Mouse (Mus musculus) hindbrain, embryonic 16.5 days (tissue): ENCODE results near the gene Csrp3. TPM values are rescaled to one million over a fixed set of nuclear protein-coding genes. Genes with fewer than 3 reads are reported as not detected.

Experiments
- ATAC-seq: fragments of 200-750 bp; cut with Nextera tagmentation; 2 replicates; pipeline ENCODE4 v1.8.0; 2017; ENCODE audit warnings: moderate TSS enrichment, moderate library complexity
- H3K27ac ChIP-seq: fragments of 300-500 bp; sonication (generic); 2 replicates; pipeline ENCODE4 v1.5.1; 2014; ENCODE audit warnings: low read depth, mild to moderate bottlenecking, control low read depth, low read length, moderate library complexity
- H3K27me3 ChIP-seq: fragments of 300-500 bp; sonication (generic); replicated peaks from 2 replicates; pipeline ENCODE4 v1.6.1; 2014; ENCODE audit warnings: low read length; ENCODE audit not compliant: control insufficient read depth, insufficient read depth
- H3K36me3 ChIP-seq: fragments of 300-500 bp; sonication (generic); 2 replicates; pipeline ENCODE4 v1.6.1; 2014; ENCODE audit warnings: mild to moderate bottlenecking, low read length, moderate library complexity, mixed read lengths; ENCODE audit not compliant: control insufficient read depth, insufficient read depth
- H3K4me1 ChIP-seq: fragments of 300-500 bp; sonication (generic); 2 replicates; pipeline ENCODE4 v1.6.1; 2014; ENCODE audit warnings: low read depth, low read length; ENCODE audit not compliant: control insufficient read depth, insufficient read depth
- H3K4me2 ChIP-seq: fragments of 300-500 bp; sonication (generic); 2 replicates; pipeline ENCODE4 v1.6.1; 2014; ENCODE audit warnings: mild to moderate bottlenecking, low read length, control low read depth, moderate library complexity
- H3K4me3 ChIP-seq: fragments of 300-500 bp; sonication (generic); 2 replicates; pipeline ENCODE4 v1.5.1; 2014; ENCODE audit warnings: mild to moderate bottlenecking, low read length, control low read depth, moderate library complexity
- H3K9ac ChIP-seq: fragments of 300-500 bp; sonication (generic); 2 replicates; pipeline ENCODE4 v1.6.1; 2014; ENCODE audit warnings: low read depth, mild to moderate bottlenecking, control low read depth, low read length, moderate library complexity
- H3K9me3 ChIP-seq: fragments of 300-500 bp; sonication (generic); 2 replicates; pipeline ENCODE4 v1.6.1; 2014; ENCODE audit warnings: mild to moderate bottlenecking, low read length, moderate library complexity; ENCODE audit not compliant: control insufficient read depth
- WGBS: fragments of 180-500 bp; shearing (Covaris S2); extraction: QIAGEN DNeasy Blood & Tissue Kit; methylation state at CpG from one replicate; pipeline ENCODE4 v1.1.7; 2014; 5-methylcytosine and 5-hydroxymethylcytosine counted together
- polyA plus RNA-seq: library from polyadenylated mRNA; unstranded; fragments of >200 nt; fragmentation: Nextera tagmentation; extraction: Ambion mirVana; gene quantifications from 2 replicates; pipeline ENCODE4 v1.2.1, GENCODE M21; 2015

Gene Csrp3
- polyA plus RNA-seq, 1 experiment from 2014 or later: 0.24 TPM

GRCm38 (mm10) chr7:48791412-48791811 lies 56.4 kb downstream of the Csrp3 start:
- Histone ChIP-seq H3K4me3 (no peak overlapping the region), H3K27ac (no peak overlapping the region), H3K36me3 (no peaks in the 10 kb centered on the region; the same call in 1 of the 2 replicates), H3K27me3 (no peaks in the 10 kb centered on the region), H3K9me3 (no peaks in the 10 kb centered on the region), H3K9ac (no peak overlapping the region), H3K4me2 (no peak overlapping the region; the same call in 1 of the 2 replicates), H3K4me1 (peaks cover 11% of the 10 kb centered on the region)
- no peak for ATAC-seq
- 77% methylated on average over 3 of the region's 3 CpGs for WGBS

DNA sequence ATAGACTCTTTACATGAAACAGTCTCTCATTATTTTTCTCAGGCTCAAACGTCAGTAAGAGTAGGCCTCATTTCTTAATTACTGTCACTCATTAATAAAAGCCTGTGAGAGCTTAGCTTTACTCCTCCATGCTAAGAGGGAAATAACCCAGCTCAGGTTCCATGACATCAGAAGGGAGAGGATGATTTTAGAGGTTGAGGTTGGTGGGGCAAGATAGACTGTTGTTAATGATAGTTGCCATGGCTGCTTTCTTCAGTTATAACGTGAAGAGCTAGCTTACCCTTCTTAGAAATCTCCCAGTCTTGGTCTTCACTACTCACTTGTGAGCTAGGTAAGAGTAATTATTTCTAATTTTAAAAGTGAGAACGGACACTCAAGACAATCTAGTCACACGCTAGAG lies 57.7 kb downstream of the Csrp3 start:
- Histone ChIP-seq H3K4me1 (peaks cover 11% of the 10 kb centered on the region), H3K27me3 (no peaks in the 10 kb centered on the region), H3K36me3 (no peaks in the 10 kb centered on the region), H3K4me3 (peak overlapping the region; percentile 14), H3K9ac (no peak overlapping the region), H3K27ac (no peak overlapping the region), H3K9me3 (no peaks in the 10 kb centered on the region), H3K4me2 (peak overlapping the region; percentile 85)
- 38% methylated on average over 4 of the region's 4 CpGs for WGBS
- no peak for ATAC-seq

DNA sequence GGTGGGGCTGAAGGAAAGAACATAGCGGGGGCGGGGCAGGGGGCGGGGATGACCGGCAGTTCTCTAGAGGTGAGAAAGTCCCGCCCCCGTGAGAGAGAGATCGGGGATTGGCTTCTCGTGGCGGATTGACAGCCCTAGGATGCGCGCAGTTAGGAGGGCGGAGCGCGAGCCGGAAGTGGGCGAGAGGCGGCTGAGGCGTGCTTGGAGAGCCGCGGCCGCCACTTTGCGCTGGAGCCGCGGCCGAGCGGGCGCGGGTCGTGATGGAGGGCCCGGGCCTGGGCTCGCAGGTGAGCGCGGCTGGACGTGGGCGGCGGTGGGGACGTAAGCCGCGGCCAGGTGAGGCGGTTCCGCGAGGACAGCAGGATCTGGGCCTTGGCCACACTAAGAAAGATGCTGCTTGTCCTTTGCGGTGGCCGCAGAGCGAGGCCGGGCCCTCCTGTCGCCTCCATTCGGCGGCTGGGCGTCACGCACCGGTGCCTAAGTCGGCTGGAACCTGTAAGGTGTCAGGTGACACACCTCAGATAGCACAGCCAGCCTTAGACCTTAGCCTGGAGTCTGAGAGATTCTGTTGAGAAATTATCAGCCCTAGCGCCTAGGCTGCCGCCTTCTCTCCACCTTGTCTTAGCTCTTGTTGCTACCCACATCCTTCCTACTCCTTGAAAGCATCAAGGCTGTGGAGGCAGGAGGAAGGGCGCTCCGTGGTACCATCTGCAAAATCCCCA lies 58.8 kb downstream of the Csrp3 start, which contains the start of gene Zdhhc13:
Zdhhc13 (plus strand) TSS at position 153 of the 722 bp plus-strand sequence.
- peaks cover 11% of the 10 kb centered on the region for H3K4me1 ChIP-seq
- peak; percentile 99 for ATAC-seq
- 0% methylated on average over 55 of the region's 57 CpGs for WGBS
- peak within 1 kb of the TSS; percentile 91 for H3K4me3 ChIP-seq
- peak within 1 kb of the TSS; percentile 90 for H3K27ac ChIP-seq
- no peaks in the 10 kb centered on the region for H3K9me3 ChIP-seq
- H3K9ac ChIP-seq: peak within 1 kb of the TSS; percentile 91
- no peaks in the 10 kb centered on the region for H3K36me3 ChIP-seq
- peak within 1 kb of the TSS; percentile 85 for H3K4me2 ChIP-seq
- H3K27me3 ChIP-seq: no peaks in the 10 kb centered on the region

- Histone ChIP-seq H3K4me1 (peaks cover 11% of the 10 kb centered on the region), H3K9me3 (no peaks in the 10 kb centered on the region), H3K9ac (no peak overlapping the region), H3K27me3 (no peaks in the 10 kb centered on the region), H3K36me3 (no peaks in the 10 kb centered on the region), H3K27ac (no peak overlapping the region; the same call in 1 of the 2 replicates), H3K4me2 (peak overlapping the region; percentile 85), H3K4me3 (peak overlapping the region; percentile 91)
- WGBS: 65% methylated on average over 3 of the region's 3 CpGs
- no peak for ATAC-seq
Measured at GRCm38 (mm10) chr7:48788348-48788747, 59.5 kb downstream of the Csrp3 start.

DNA sequence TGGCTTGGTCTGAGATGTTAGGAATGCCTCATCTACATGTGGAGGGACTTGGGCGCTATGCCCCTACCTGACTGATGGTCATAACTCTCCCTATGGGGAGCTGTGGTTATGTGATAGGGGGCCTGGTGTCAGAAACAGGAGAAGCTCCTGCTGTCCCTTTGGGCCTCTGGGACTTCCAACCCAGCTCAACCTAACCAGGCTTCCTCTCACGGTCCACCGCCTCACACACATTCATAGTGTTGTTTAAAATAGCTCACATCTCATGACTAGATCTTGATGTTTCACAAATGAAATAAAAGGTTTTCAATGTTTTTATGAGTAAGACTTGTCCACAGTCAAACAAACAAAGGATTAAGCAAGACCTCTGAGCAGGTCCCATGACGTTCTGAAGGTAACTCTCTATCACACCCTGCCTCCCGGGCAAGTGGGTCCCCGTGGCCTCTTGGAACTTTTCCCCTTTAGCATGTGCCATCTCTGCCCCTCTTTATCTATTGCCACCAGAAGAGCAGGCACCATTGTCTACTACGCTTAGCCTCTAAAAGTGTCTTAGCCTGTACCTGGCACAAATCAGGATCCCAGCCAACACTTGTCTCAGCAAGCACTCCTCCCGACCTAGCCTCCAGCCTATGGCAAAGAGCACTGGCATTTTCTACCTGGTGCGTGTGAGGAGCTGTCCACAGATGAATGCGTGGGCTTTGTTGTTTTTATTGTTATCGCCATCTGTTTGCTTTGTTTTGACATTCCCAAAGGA lies 62.9 kb downstream of the Csrp3 start:
- Histone ChIP-seq H3K4me3 (no peak overlapping the region), H3K4me2 (no peak overlapping the region), H3K27me3 (no peaks in the 10 kb centered on the region), H3K9ac (no peak overlapping the region), H3K27ac (no peak overlapping the region), H3K36me3 (no peaks in the 10 kb centered on the region), H3K4me1 (peaks cover 2% of the 10 kb centered on the region; the same call in 1 of the 2 replicates), H3K9me3 (no peaks in the 10 kb centered on the region)
- WGBS: 84% methylated on average over 11 of the region's 11 CpGs
- ATAC-seq: no peak

DNA sequence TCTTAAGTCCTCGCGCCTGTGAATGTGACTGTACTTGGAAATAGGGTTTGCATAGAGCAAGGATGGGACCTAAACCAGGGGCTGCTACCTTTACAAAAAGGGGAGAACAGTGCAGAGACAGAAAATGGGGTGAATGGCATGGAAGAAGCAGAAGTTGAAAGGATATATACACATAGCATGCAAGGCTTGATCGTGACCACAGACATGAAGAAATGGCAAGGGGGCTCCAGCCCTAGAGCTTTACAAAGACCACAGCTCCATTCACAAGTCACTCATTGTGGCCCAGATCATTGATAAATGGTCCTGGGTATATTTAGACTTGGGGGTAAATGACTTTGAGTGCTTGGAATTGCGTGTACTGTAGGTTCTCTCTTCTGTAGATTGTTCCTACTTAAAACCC lies 65.4 kb downstream of the Csrp3 start:
- no peaks in the 10 kb centered on the region; the same call in 1 of the 2 replicates for H3K4me1 ChIP-seq
- H3K9ac ChIP-seq: no peak overlapping the region
- 85% methylated on average over 4 of the region's 4 CpGs for WGBS
- no peak overlapping the region for H3K4me2 ChIP-seq
- H3K9me3 ChIP-seq: no peaks in the 10 kb centered on the region
- H3K4me3 ChIP-seq: no peak overlapping the region
- no peaks in the 10 kb centered on the region for H3K27me3 ChIP-seq
- H3K36me3 ChIP-seq: no peaks in the 10 kb centered on the region
- no peak overlapping the region for H3K27ac ChIP-seq
- ATAC-seq: no peak

Other genes with a start within 250 kb of the Csrp3 start
- gene Mrgprb3, start 204.2 kb downstream of the Csrp3 start, polyA plus RNA-seq: not detected in 2 replicates
- gene Zdhhc13, start 59.0 kb downstream of the Csrp3 start, polyA plus RNA-seq: 36.3 and 37.0 TPM in 2 replicates
- 2.5 and 3.7 TPM in 2 replicates for gene E2f8, start 33.6 kb upstream of the Csrp3 start, polyA plus RNA-seq
- 23.0 and 27.9 TPM in 2 replicates for gene Nav2, start 60.7 kb upstream of the Csrp3 start, polyA plus RNA-seq